Mouse (Mus musculus): ENCODE results near the gene Kcnc2. TPM values are rescaled to one million over a fixed set of nuclear protein-coding genes. Genes with fewer than 3 reads are reported as not detected.
A peak's percentile ranks its signal among the peaks of the same experiment; 100 is the strongest.
"Not testable (repeated sequence)": the region's sequence is repeated elsewhere in the genome, so short reads cannot be mapped to it uniquely, and the experiment has no call there.

Kcnc2 gene
- 3.5 and 4.4 TPM in 2 replicates for polyA plus RNA-seq (2014; fragmentation: Nextera tagmentation; extraction: Ambion mirVana)

DNA sequence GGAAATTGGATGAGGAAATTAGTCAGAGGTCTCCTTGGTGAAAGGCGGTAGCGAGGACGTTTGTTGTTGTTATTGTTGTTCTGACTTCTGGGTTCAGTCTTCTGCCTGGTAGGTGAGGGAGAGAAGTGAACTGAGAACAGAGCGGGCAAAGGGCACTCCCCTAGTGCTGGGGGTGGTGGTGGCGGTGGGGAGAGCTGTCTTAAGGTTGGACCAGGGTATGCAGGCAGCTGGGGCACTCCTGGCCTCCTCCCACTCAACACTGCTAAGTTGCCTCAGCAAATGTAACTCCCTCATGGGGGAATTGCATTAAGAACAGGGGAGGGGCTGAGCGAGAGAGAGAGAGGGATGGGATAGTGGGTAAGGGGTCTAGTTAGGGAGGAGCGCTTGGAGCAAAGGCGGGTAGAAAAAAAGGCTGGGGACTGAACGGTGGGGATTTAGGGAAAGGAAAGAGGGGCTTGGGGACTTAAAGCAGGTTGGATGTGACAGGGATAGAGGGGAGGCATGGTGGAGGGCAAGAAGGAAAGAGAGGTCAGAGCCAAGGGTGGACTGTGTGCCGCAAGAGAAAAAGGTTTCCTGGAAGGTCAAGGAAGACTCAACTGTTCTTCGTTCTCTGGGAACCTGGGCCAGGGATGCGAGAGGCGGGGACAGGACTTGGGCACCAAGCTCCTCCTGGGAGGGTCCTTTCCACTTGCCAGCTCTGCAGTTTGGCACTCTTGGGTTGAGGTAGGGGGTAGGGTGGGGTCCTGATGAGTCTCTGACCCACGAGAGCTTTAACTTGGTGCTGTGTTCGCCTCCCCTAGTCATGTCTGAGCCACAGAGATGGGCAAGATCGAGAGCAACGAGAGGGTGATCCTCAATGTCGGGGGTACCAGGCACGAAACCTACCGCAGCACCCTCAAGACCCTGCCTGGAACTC lies at the start of gene Kcnc2:
Gene Kcnc2 (plus strand): TSS at position 235 of the 916 bp plus-strand sequence.
- Histone ChIP-seq H3K36me3 (ENCODE audit: control insufficient read depth, insufficient read depth, low read length) (no peaks in the 10 kb centered on the region), H3K4me3 (ENCODE audit: low read depth, low read length) (peak within 1 kb of the TSS; percentile 57), H3K4me1 (ENCODE audit: control insufficient read depth, insufficient read depth, low read length) (no peaks in the 10 kb centered on the region; the same call in 1 of the 2 replicates), H3K9ac (ENCODE audit: low read length) (peak within 1 kb of the TSS; percentile 68), H3K9me3 (replicated peaks; ENCODE audit: control insufficient read depth, low read length) (no peaks in the 10 kb centered on the region), H3K4me2 (ENCODE audit: low read length) (peak within 1 kb of the TSS; percentile 96), H3K27me3 (replicated peaks; ENCODE audit: control insufficient read depth, insufficient read depth, low read length) (peaks cover 18% of the 10 kb centered on the region), H3K27ac (ENCODE audit: low read depth, low read length) (no peak within 1 kb of the TSS)
- peak; percentile 35 for DNase-seq (ENCODE audit: low spot score)
- WGBS, result 1% methylated on average over 20 of the region's 20 CpGs
- peak; percentile 63 for ATAC-seq

DNA sequence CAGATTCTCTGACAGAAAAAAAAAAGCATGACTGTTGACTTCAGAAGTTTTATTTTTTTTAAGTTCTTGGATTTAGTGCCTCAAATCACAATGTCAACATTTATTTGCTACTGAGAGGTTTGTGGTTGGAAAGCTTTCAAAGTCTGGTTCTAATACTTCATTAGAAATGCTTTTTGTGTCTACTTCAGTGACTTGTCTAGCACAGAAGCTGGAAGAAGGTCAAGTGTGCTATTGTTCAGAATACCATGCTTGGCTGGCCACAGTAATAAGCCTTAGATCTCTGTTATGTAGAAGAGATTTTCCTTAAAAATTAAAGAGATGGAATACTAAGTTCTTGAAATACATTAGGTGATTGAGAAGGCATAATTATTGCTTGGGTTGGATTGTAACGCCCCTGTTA lies 43.8 kb upstream of the Kcnc2 start:
- H3K36me3 ChIP-seq (ENCODE audit: control insufficient read depth, insufficient read depth, low read length), result no peaks in the 10 kb centered on the region
- ATAC-seq (no peak), DNase-seq (ENCODE audit: low spot score) (no peak)
- no peaks in the 10 kb centered on the region for H3K9me3 ChIP-seq (replicated peaks; ENCODE audit: control insufficient read depth, low read length)
- H3K27ac ChIP-seq (ENCODE audit: low read depth, low read length), result no peak overlapping the region
- 56% methylated on average over 1 of the region's 1 CpGs for WGBS
- H3K27me3 ChIP-seq (replicated peaks; ENCODE audit: control insufficient read depth, insufficient read depth, low read length), result no peaks in the 10 kb centered on the region
- no peak overlapping the region for H3K9ac ChIP-seq (ENCODE audit: low read length)
- H3K4me2 ChIP-seq (ENCODE audit: low read length), result no peak overlapping the region
- no peak overlapping the region for H3K4me3 ChIP-seq (ENCODE audit: low read depth, low read length)
- H3K4me1 ChIP-seq (ENCODE audit: control insufficient read depth, insufficient read depth, low read length), result no peaks in the 10 kb centered on the region

GRCm38 (mm10) chr10:112229091-112229843 lies 41.7 kb upstream of the Kcnc2 start:
- not testable (repeated sequence) for H3K4me2 ChIP-seq (ENCODE audit: low read length); ATAC-seq; H3K36me3 ChIP-seq (ENCODE audit: control insufficient read depth, insufficient read depth, low read length); H3K9me3 ChIP-seq (replicated peaks; ENCODE audit: control insufficient read depth, low read length); DNase-seq (ENCODE audit: low spot score); H3K4me1 ChIP-seq (ENCODE audit: control insufficient read depth, insufficient read depth, low read length); H3K9ac ChIP-seq (ENCODE audit: low read length); H3K27me3 ChIP-seq (replicated peaks; ENCODE audit: control insufficient read depth, insufficient read depth, low read length); H3K27ac ChIP-seq (ENCODE audit: low read depth, low read length); H3K4me3 ChIP-seq (ENCODE audit: low read depth, low read length)
- 34% methylated on average over 6 of the region's 6 CpGs for WGBS

DNA sequence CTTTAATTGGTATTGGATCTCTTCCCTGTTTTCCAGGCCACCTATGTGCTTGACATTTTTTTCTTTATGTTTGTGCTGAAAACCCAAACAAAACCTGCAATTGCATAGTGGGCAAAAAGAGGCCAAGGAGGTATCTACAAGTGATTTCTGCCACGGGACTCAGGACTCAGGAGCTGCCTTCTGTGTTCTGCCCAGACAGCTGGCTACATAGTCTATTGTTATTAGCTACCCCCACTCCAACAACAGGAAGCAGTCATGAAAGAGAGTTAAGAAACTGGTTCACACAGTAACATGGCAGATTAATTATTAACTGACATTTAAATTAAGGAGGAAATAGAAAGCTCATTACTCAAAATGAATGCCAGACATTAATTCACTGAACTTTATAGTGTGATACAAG lies 38.2 kb upstream of the Kcnc2 start:
- not testable (repeated sequence) for H3K9ac ChIP-seq (ENCODE audit: low read length); H3K4me3 ChIP-seq (ENCODE audit: low read depth, low read length)
- peak; percentile 62; the same call in 1 of the 2 replicates for ATAC-seq

DNA sequence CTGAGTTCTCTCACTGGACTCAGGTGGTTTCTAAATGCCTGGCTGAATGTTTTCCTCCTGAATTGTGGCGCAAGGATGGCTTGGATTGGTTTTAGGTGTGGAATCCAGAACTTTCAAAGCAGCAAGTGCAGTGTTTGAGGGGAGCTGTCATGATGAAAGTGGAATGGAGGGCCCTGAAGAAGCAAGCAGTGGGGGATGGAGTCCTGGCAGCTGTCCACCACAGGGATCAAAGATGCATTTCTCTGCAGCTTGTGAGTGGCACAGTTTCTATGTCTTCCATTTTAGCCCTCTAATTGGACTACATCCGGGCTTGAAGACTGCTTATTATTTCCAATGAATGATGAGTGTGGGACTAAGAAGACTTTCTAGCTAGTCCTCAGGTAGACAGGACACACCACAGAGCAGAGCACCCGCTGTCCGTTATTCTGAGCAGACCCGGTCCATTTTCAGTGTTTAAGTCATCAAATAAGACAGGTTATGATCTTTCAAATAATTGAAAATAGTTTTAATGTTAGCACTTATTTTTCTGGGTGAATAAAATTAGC lies 35.5 kb upstream of the Kcnc2 start:
- H3K4me2 ChIP-seq (ENCODE audit: low read length); H3K36me3 ChIP-seq (ENCODE audit: control insufficient read depth, insufficient read depth, low read length); H3K4me3 ChIP-seq (ENCODE audit: low read depth, low read length); H3K27ac ChIP-seq (ENCODE audit: low read depth, low read length); H3K27me3 ChIP-seq (replicated peaks; ENCODE audit: control insufficient read depth, insufficient read depth, low read length); H3K9me3 ChIP-seq (replicated peaks; ENCODE audit: control insufficient read depth, low read length); H3K4me1 ChIP-seq (ENCODE audit: control insufficient read depth, insufficient read depth, low read length); H3K9ac ChIP-seq (ENCODE audit: low read length): not testable (repeated sequence)
- 57% methylated on average over 5 of the region's 5 CpGs for WGBS
- peak; percentile 32 for DNase-seq (ENCODE audit: low spot score)
- ATAC-seq, result peak; percentile 63; the same call in 1 of the 2 replicates

More for the DNA sequence above, 38.2 kb upstream of the Kcnc2 start:
- H3K36me3 ChIP-seq (ENCODE audit: control insufficient read depth, insufficient read depth, low read length); H3K4me1 ChIP-seq (ENCODE audit: control insufficient read depth, insufficient read depth, low read length); H3K9me3 ChIP-seq (replicated peaks; ENCODE audit: control insufficient read depth, low read length); H3K27ac ChIP-seq (ENCODE audit: low read depth, low read length); H3K4me2 ChIP-seq (ENCODE audit: low read length); H3K27me3 ChIP-seq (replicated peaks; ENCODE audit: control insufficient read depth, insufficient read depth, low read length): not testable (repeated sequence)
- 4% methylated on average over 1 of the region's 1 CpGs for WGBS
- peak; percentile 7 for DNase-seq (ENCODE audit: low spot score)

DNA sequence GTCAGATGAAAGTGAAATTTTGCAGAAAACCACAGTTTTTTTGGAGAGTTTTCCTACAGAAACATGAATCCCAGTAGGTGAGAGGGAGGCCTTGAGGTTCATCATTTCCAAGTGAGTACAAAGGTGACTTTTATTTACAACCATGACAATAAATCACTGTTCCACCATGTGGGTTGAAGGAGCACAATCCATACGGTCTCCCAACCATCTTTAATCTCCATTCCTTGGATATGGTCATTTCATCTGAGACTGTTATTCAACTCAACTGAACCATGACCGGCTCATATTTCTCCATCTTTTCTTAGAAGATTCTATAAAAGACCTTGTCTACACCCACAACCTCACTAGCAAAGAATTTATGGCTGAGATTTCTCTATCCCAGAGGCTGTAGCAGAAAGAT lies 22.6 kb upstream of the Kcnc2 start:
- ATAC-seq, result no peak
- H3K4me1 ChIP-seq (ENCODE audit: control insufficient read depth, insufficient read depth, low read length), result no peaks in the 10 kb centered on the region
- no peak overlapping the region for H3K27ac ChIP-seq (ENCODE audit: low read depth, low read length)
- no peaks in the 10 kb centered on the region for H3K36me3 ChIP-seq (ENCODE audit: control insufficient read depth, insufficient read depth, low read length)
- no peak overlapping the region for H3K4me3 ChIP-seq (ENCODE audit: low read depth, low read length)
- no peak overlapping the region for H3K9ac ChIP-seq (ENCODE audit: low read length)
- no peak for DNase-seq (ENCODE audit: low spot score)
- no peaks in the 10 kb centered on the region for H3K9me3 ChIP-seq (replicated peaks; ENCODE audit: control insufficient read depth, low read length)
- no peak overlapping the region for H3K4me2 ChIP-seq (ENCODE audit: low read length)
- no peaks in the 10 kb centered on the region for H3K27me3 ChIP-seq (replicated peaks; ENCODE audit: control insufficient read depth, insufficient read depth, low read length)
- WGBS, result 90% methylated on average over 2 of the region's 2 CpGs

DNA sequence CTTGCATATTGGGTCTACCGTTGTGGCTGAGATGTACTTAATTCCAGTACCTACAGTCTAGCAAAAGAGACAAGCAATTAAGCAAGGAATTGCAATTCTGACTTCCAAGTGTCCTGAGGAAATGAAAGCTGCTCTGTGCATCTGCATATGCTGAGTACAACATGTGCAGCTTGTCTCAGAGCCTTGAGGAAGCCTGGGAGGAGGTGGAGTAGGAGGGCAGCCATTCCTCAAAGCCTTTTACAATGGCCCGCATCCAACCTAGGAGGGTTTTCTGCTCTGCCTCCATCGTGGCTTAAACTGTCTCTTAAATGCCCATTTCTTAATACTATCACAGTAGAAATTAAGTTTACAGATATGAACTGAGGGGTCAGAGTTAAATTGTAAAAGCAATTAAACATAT lies 7.5 kb upstream of the Kcnc2 start:
- H3K9ac ChIP-seq (ENCODE audit: low read length), result no peak overlapping the region
- no peak for DNase-seq (ENCODE audit: low spot score)
- 84% methylated on average over 3 of the region's 3 CpGs for WGBS

GRCm38 (mm10) chr10:112269481-112269880 lies 1.4 kb upstream of the Kcnc2 start:
- Histone ChIP-seq H3K27ac (ENCODE audit: low read depth, low read length) (no peak overlapping the region), H3K27me3 (replicated peaks; ENCODE audit: control insufficient read depth, insufficient read depth, low read length) (peaks cover 18% of the 10 kb centered on the region), H3K4me2 (ENCODE audit: low read length) (peak overlapping the region; percentile 96), H3K9ac (ENCODE audit: low read length) (no peak overlapping the region), H3K36me3 (ENCODE audit: control insufficient read depth, insufficient read depth, low read length) (no peaks in the 10 kb centered on the region), H3K4me1 (ENCODE audit: control insufficient read depth, insufficient read depth, low read length) (no peaks in the 10 kb centered on the region; the same call in 1 of the 2 replicates), H3K4me3 (ENCODE audit: low read depth, low read length) (0 out of 2 replicates have a peak overlapping the region, but pooled peaks have one; percentile 57), H3K9me3 (replicated peaks; ENCODE audit: control insufficient read depth, low read length) (no peaks in the 10 kb centered on the region)
- DNase-seq (ENCODE audit: low spot score), result no peak
- ATAC-seq, result no peak
- 69% methylated on average over 3 of the region's 3 CpGs for WGBS

More for the DNA sequence above, 7.5 kb upstream of the Kcnc2 start:
- Histone ChIP-seq H3K4me1 (ENCODE audit: control insufficient read depth, insufficient read depth, low read length) (no peaks in the 10 kb centered on the region), H3K27me3 (replicated peaks; ENCODE audit: control insufficient read depth, insufficient read depth, low read length) (no peaks in the 10 kb centered on the region), H3K27ac (ENCODE audit: low read depth, low read length) (no peak overlapping the region), H3K36me3 (ENCODE audit: control insufficient read depth, insufficient read depth, low read length) (no peaks in the 10 kb centered on the region), H3K4me3 (ENCODE audit: low read depth, low read length) (no peak overlapping the region), H3K4me2 (ENCODE audit: low read length) (no peak overlapping the region), H3K9me3 (replicated peaks; ENCODE audit: control insufficient read depth, low read length) (no peaks in the 10 kb centered on the region)
- no peak for ATAC-seq
